Mouse (Mus musculus): Measurements from ENCODE around the gene Ndfip2. TPM values are rescaled to one million over a fixed set of nuclear protein-coding genes. Genes with fewer than 3 reads are reported as not detected.

Gene Ndfip2
- polyA plus RNA-seq, 1 experiment from 2014 or later, result 124 TPM

DNA sequence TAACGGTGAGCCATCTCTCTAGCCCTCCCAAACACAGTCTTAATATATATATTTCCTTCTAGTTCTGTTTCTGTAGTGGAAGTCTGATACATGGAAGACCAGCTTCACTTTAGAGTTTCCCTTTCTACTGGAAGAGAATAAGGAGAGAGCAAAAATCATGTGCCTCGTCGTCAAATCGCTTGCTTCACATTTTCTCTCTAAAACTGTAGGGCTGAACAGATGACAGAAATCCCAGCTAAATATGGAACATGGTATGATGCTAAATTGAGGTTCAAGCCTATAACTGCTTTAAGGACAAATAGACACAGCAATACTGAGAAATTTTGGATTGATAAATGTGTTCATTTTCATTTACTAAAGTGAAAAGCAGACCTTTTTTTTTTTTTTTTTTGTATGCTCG lies 4.0 kb upstream of the Ndfip2 start:
- Histone ChIP-seq H3K27me3 (replicated peaks; ENCODE audit: control insufficient read depth, insufficient read depth, low read length) (no peaks in the 10 kb centered on the region), H3K4me2 (replicated peaks; ENCODE audit: low read depth) (no peak overlapping the region), H3K36me3 (ENCODE audit: control insufficient read depth, insufficient read depth) (no peaks in the 10 kb centered on the region), H3K27ac (ENCODE audit: low read depth, low read length) (no peak overlapping the region), H3K4me1 (replicated peaks; ENCODE audit: control insufficient read depth, insufficient read depth, low read length) (no peaks in the 10 kb centered on the region), H3K4me3 (ENCODE audit: low read depth, low read length) (no peak overlapping the region), H3K9me3 (ENCODE audit: control insufficient read depth) (no peaks in the 10 kb centered on the region), H3K9ac (ENCODE audit: low read depth, low read length) (no peak overlapping the region)
- TF ChIP-seq CTCF (IDR thresholded peaks at IDR 0.05; ENCODE audit: low read depth), result no peak
- ATAC-seq, result no peak
- 75% methylated on average over 5 of the region's 5 CpGs for WGBS

DNA sequence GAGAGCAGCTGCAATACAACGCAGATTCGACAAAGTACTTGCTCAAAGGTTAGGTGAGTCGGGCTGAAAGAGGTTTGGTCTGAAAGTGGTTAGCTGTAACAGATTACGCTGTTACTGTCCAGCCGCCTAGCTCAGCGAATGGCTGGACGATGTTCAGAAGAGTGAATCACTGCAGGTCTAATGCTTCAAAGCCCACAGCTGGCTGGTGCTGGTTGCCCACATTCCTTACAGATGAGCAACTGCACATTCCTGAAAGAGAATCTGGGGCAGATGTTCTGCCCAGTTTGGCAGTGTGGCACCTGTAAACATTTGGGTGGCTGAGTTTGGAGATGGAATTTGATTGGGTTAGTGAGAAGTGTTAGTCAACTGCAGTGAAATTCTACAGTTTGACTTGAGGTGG lies 2.8 kb upstream of the Ndfip2 start:
- WGBS, result 74% methylated on average over 7 of the region's 7 CpGs
- no peak overlapping the region for H3K9ac ChIP-seq (ENCODE audit: low read depth, low read length)
- no peaks in the 10 kb centered on the region for H3K36me3 ChIP-seq (ENCODE audit: control insufficient read depth, insufficient read depth)
- no peak for TF ChIP-seq CTCF (IDR thresholded peaks at IDR 0.05; ENCODE audit: low read depth)
- no peak for ATAC-seq
- H3K9me3 ChIP-seq (ENCODE audit: control insufficient read depth), result no peaks in the 10 kb centered on the region
- H3K4me2 ChIP-seq (replicated peaks; ENCODE audit: low read depth), result no peak overlapping the region
- no peaks in the 10 kb centered on the region for H3K4me1 ChIP-seq (replicated peaks; ENCODE audit: control insufficient read depth, insufficient read depth, low read length)
- H3K27me3 ChIP-seq (replicated peaks; ENCODE audit: control insufficient read depth, insufficient read depth, low read length), result no peaks in the 10 kb centered on the region
- H3K27ac ChIP-seq (ENCODE audit: low read depth, low read length), result no peak overlapping the region
- H3K4me3 ChIP-seq (ENCODE audit: low read depth, low read length), result no peak overlapping the region

DNA sequence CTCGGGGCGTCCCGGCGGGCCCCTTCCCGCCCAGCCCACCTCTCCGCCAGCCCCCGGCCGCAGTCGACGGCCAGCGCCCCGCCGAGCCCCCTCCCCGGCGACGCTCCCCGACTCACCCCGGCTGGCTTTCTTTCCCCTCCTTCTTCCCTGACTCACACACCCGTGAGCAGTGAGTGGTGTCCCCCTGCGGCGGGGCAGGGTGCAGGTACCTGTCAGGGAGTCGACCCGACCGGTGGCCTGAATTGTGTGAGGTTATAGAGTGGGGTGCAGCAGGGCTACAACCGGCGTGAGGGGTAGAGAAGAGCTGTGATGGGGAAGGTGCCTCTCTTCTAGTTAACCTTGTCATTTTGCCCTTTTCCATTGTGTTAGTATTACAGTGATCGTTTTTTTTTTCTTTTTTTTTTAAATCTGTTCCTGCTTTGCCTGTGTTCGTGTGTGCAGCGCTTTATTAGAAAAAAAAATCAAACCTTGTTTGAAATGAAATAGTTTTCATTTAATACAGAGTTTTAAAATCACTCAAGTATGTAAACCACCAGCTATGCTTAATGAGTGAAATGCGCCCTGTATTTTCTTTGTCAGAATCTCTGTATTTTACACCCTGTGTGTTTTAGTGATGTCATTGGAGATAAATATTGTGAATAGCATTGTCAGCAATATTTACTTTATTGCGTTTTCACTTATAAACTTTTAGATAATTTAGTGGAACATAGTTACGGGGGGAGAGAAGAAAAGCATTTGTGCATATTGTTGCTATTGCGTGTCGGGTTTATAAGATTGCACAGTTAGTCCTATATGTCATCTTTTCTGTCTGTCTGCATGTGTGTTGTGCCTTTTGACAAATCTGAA lies 885 bp downstream of the Ndfip2 start:
- 4% methylated on average over 34 of the region's 34 CpGs for WGBS
- ATAC-seq, result peak; percentile 60
- H3K9ac ChIP-seq (ENCODE audit: low read depth, low read length), result peak overlapping the region; percentile 99
- H3K36me3 ChIP-seq (ENCODE audit: control insufficient read depth, insufficient read depth), result no peaks in the 10 kb centered on the region
- TF ChIP-seq CTCF (IDR thresholded peaks at IDR 0.05; ENCODE audit: low read depth), result peak; percentile 53
- H3K27me3 ChIP-seq (replicated peaks; ENCODE audit: control insufficient read depth, insufficient read depth, low read length), result no peaks in the 10 kb centered on the region
- H3K4me3 ChIP-seq (ENCODE audit: low read depth, low read length), result peak overlapping the region; percentile 96
- peak overlapping the region; percentile 74 for H3K4me2 ChIP-seq (replicated peaks; ENCODE audit: low read depth)
- peak overlapping the region; percentile 99 for H3K27ac ChIP-seq (ENCODE audit: low read depth, low read length)
- no peaks in the 10 kb centered on the region for H3K9me3 ChIP-seq (ENCODE audit: control insufficient read depth)
- 0 out of 2 replicates have a peak, but pooled peaks cover 5% of the 10 kb centered on the region for H3K4me1 ChIP-seq (replicated peaks; ENCODE audit: control insufficient read depth, insufficient read depth, low read length)

- TF ChIP-seq CTCF (IDR thresholded peaks at IDR 0.05; ENCODE audit: low read depth), result no peak
- Histone ChIP-seq H3K27ac (ENCODE audit: low read depth, low read length) (peak overlapping the region; percentile 80), H3K9ac (ENCODE audit: low read depth, low read length) (no peak overlapping the region), H3K4me1 (replicated peaks; ENCODE audit: control insufficient read depth, insufficient read depth, low read length) (0 out of 2 replicates have a peak, but pooled peaks cover 5% of the 10 kb centered on the region), H3K4me3 (ENCODE audit: low read depth, low read length) (no peak overlapping the region), H3K9me3 (ENCODE audit: control insufficient read depth) (no peaks in the 10 kb centered on the region), H3K36me3 (ENCODE audit: control insufficient read depth, insufficient read depth) (no peaks in the 10 kb centered on the region), H3K27me3 (replicated peaks; ENCODE audit: control insufficient read depth, insufficient read depth, low read length) (no peaks in the 10 kb centered on the region), H3K4me2 (replicated peaks; ENCODE audit: low read depth) (peak overlapping the region; percentile 33)
- ATAC-seq, result peak; percentile 66
- 21% methylated on average over 5 of the region's 5 CpGs for WGBS
Measured at GRCm38 (mm10) chr14:105262923-105263322, 4.5 kb downstream of the Ndfip2 start.

GRCm38 (mm10) chr14:105267095-105267494 lies 8.7 kb downstream of the Ndfip2 start:
- ATAC-seq, result peak; percentile 46
- no peak for TF ChIP-seq CTCF (IDR thresholded peaks at IDR 0.05; ENCODE audit: low read depth)
- H3K9me3 ChIP-seq (ENCODE audit: control insufficient read depth), result no peaks in the 10 kb centered on the region
- H3K27me3 ChIP-seq (replicated peaks; ENCODE audit: control insufficient read depth, insufficient read depth, low read length), result no peaks in the 10 kb centered on the region
- 34% methylated on average over 6 of the region's 6 CpGs for WGBS
- H3K36me3 ChIP-seq (ENCODE audit: control insufficient read depth, insufficient read depth), result no peaks in the 10 kb centered on the region
- H3K4me3 ChIP-seq (ENCODE audit: low read depth, low read length), result no peak overlapping the region
- H3K9ac ChIP-seq (ENCODE audit: low read depth, low read length), result no peak overlapping the region
- peak overlapping the region; percentile 66 for H3K27ac ChIP-seq (ENCODE audit: low read depth, low read length)
- H3K4me1 ChIP-seq (replicated peaks; ENCODE audit: control insufficient read depth, insufficient read depth, low read length), result 0 out of 2 replicates have a peak, but pooled peaks cover 3% of the 10 kb centered on the region
- peak overlapping the region; percentile 28 for H3K4me2 ChIP-seq (replicated peaks; ENCODE audit: low read depth)

DNA sequence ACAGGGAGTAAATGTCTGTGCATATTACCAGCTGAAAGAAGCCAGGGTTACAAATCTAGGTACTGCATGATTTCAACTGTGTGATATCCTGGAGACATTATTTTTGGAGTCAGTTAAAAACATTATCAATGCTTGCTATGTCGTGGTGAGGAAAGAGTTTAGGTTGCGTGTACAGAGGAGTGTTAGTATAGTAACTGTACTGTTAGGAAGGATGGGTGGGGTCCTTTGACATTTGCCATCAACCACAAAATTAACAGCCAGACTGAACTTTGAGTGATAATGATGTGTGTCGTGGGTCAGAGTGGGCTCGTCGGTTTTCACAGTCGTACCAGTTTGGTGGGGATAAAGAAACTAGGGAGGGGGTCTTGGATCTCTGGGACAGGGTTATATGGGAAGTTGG lies 13.7 kb downstream of the Ndfip2 start:
- Histone ChIP-seq H3K9me3 (ENCODE audit: control insufficient read depth) (no peaks in the 10 kb centered on the region), H3K36me3 (ENCODE audit: control insufficient read depth, insufficient read depth) (no peaks in the 10 kb centered on the region; the same call in 1 of the 2 replicates), H3K4me2 (replicated peaks; ENCODE audit: low read depth) (no peak overlapping the region), H3K4me1 (replicated peaks; ENCODE audit: control insufficient read depth, insufficient read depth, low read length) (peaks cover 5% of the 10 kb centered on the region; the same call in 1 of the 2 replicates), H3K4me3 (ENCODE audit: low read depth, low read length) (no peak overlapping the region), H3K9ac (ENCODE audit: low read depth, low read length) (no peak overlapping the region), H3K27me3 (replicated peaks; ENCODE audit: control insufficient read depth, insufficient read depth, low read length) (no peaks in the 10 kb centered on the region), H3K27ac (ENCODE audit: low read depth, low read length) (no peak overlapping the region)
- ATAC-seq, result no peak
- 62% methylated on average over 6 of the region's 6 CpGs for WGBS
- no peak for TF ChIP-seq CTCF (IDR thresholded peaks at IDR 0.05; ENCODE audit: low read depth)
